Mouse (Mus musculus) hindbrain, embryonic 10.5 days (tissue): ENCODE results near the gene Rcvrn. TPM values are rescaled to one million over a fixed set of nuclear protein-coding genes. Genes with fewer than 3 reads are reported as not detected.
A peak's percentile ranks its signal among the peaks of the same experiment; 100 is the strongest.

Experiments used
- DNase-seq: peaks from one replicate; pipeline ENCODE4 v3.0.0-alpha.2; 2017; ENCODE audit warnings: low spot score
- H3K27ac ChIP-seq: fragments of 300-500 bp; sonication (generic); 2 replicates; pipeline ENCODE4 v1.5.1; 2016; ENCODE audit warnings: mild to moderate bottlenecking, moderate library complexity
- H3K27me3 ChIP-seq: fragments of 300-500 bp; sonication (generic); 2 replicates; pipeline ENCODE4 v1.6.1; 2016; ENCODE audit warnings: mild to moderate bottlenecking; ENCODE audit not compliant: poor library complexity, insufficient read depth, severe bottlenecking
- H3K36me3 ChIP-seq: fragments of 300-500 bp; sonication (generic); 2 replicates; pipeline ENCODE4 v1.6.1; 2016; ENCODE audit warnings: mild to moderate bottlenecking, moderate library complexity
- H3K4me1 ChIP-seq: fragments of 300-500 bp; sonication (generic); replicated peaks from 2 replicates; pipeline ENCODE4 v1.6.1; 2016; ENCODE audit warnings: mild to moderate bottlenecking
- H3K4me3 ChIP-seq: fragments of 300-500 bp; sonication (generic); 2 replicates; pipeline ENCODE4 v1.5.1; 2016; ENCODE audit warnings: mild to moderate bottlenecking, moderate library complexity
- H3K9me3 ChIP-seq: fragments of 300-500 bp; sonication (generic); 2 replicates; pipeline ENCODE4 v1.6.1; 2016; ENCODE audit warnings: mild to moderate bottlenecking, moderate library complexity
- WGBS: fragments of 180-500 bp; shearing (Covaris S2); methylation state at CpG from one replicate; pipeline ENCODE4 v1.1.7; 2016; 5-methylcytosine and 5-hydroxymethylcytosine counted together
- polyA plus RNA-seq: library from polyadenylated mRNA; unstranded; fragments of >200 nt; fragmentation: Nextera tagmentation; extraction: Ambion mirVana; gene quantifications from 2 replicates; pipeline ENCODE4 v1.2.1, GENCODE M21; 2016

The Rcvrn gene
- not detected in 2 replicates for polyA plus RNA-seq

- Histone ChIP-seq H3K4me3 (no peak within 1 kb of the TSS), H3K27me3 (0 out of 2 replicates have a peak, but pooled peaks cover 4% of the 10 kb centered on the region), H3K9me3 (no peaks in the 10 kb centered on the region), H3K4me1 (peaks cover 7% of the 10 kb centered on the region; the same call in 1 of the 2 replicates), H3K27ac (no peak within 1 kb of the TSS), H3K36me3 (no peaks in the 10 kb centered on the region)
- 70% methylated on average over 7 of the region's 7 CpGs for WGBS
- no peak for DNase-seq
These were observed at the start of gene Rcvrn for GRCm38 (mm10) chr11:67694703-67695376. Gene Rcvrn, plus strand, starts transcription at chr11:67695326.

- Histone ChIP-seq H3K4me3 (no peak overlapping the region), H3K4me1 (peaks cover 23% of the 10 kb centered on the region), H3K36me3 (no peaks in the 10 kb centered on the region), H3K9me3 (no peaks in the 10 kb centered on the region), H3K27ac (no peak overlapping the region), H3K27me3 (no peaks in the 10 kb centered on the region)
- peak; percentile 74 for DNase-seq
- WGBS, result 36% methylated on average over 5 of the region's 5 CpGs
These were observed 47.4 kb upstream of the Rcvrn start for GRCm38 (mm10) chr11:67647745-67648144.

DNA sequence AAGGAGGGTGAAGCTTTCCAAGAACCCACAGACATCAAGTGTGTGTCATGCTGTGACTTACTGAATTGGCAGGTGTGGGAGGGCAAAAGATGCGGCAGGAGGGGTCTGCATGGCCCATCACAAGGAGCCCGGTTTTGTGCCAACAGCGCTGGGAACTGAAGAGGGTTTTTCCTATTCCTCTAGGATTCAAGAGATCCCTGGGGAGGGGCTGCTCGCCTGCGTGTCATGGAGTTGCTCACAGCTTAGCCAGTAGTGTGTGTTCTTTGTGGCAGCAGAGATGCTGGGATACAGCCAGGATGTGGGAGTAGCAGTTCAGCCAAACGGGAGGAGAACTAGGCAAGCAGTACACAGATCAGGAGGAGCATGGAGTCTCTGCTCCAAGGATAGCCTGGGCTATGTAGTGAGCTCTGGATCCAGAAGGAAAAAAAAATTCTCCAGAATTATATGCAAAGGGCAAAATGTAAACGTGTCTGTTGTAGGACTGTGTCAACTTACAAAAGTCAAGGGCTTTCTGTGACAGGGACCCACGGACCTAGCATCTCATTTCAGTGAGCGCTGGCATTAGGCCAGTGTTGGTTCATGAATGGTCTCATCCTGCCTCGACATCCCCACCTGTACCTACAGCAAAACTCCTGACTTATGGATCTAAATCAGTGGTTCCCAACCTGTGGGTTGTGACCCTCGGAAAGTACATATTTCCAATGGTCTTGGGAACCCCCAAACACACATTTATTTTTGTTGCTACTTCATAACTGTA lies 46.3 kb upstream of the Rcvrn start:
- H3K4me1 ChIP-seq, result peaks cover 25% of the 10 kb centered on the region
- H3K27ac ChIP-seq, result no peak overlapping the region
- no peaks in the 10 kb centered on the region for H3K27me3 ChIP-seq
- H3K36me3 ChIP-seq, result no peaks in the 10 kb centered on the region
- DNase-seq, result no peak
- H3K4me3 ChIP-seq, result no peak overlapping the region
- no peaks in the 10 kb centered on the region for H3K9me3 ChIP-seq
- 79% methylated on average over 11 of the region's 11 CpGs for WGBS

- no peak overlapping the region for H3K4me3 ChIP-seq
- peaks cover 25% of the 10 kb centered on the region for H3K4me1 ChIP-seq
- no peak for DNase-seq
- H3K36me3 ChIP-seq, result no peaks in the 10 kb centered on the region
- H3K9me3 ChIP-seq, result no peaks in the 10 kb centered on the region
- no peaks in the 10 kb centered on the region for H3K27me3 ChIP-seq
- 45% methylated on average over 10 of the region's 10 CpGs for WGBS
- 0 out of 2 replicates have a peak overlapping the region, but pooled peaks have one; percentile 23 for H3K27ac ChIP-seq
These were observed 45.0 kb upstream of the Rcvrn start for GRCm38 (mm10) chr11:67649971-67650707.

- H3K36me3 ChIP-seq, result no peaks in the 10 kb centered on the region
- no peak overlapping the region for H3K4me3 ChIP-seq
- WGBS, result 81% methylated on average over 6 of the region's 6 CpGs
- no peaks in the 10 kb centered on the region for H3K27me3 ChIP-seq
- peaks cover 29% of the 10 kb centered on the region for H3K4me1 ChIP-seq
- H3K9me3 ChIP-seq, result no peaks in the 10 kb centered on the region
- no peak overlapping the region for H3K27ac ChIP-seq
- DNase-seq, result no peak
These were observed 43.4 kb upstream of the Rcvrn start for GRCm38 (mm10) chr11:67651731-67652130.

DNA sequence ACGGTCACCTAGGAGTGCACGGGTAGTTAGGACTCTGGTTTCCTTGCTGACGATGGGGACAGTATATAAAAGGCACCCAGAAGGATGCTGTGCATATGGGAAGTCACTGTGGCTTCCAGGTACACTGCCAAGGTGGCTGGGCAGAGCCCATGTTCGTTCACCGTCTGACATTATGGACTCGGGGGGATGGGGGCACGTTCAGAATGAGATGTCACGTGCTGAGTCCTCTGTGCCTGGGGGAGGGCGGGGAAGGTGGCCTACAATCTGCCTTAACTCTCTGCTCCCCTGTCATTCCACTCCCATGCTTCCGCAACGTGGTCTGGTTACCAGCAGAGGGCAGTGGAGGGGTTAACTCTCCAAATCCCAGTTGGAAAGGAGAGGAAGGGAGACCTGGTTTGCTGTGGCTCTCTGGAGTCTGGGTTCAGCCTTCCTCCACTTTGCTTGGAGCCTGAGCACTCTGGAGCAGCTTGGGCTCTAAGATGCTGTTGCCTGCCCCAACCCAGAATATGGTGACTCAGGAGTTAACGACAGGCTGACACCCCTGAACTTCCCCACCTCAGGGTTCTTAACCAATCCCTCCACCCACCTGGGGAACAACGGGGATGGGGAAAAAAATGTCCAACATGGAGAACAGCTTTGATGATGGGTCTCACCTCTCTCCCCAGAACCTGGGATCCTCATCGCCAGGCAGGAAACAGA lies 42.8 kb upstream of the Rcvrn start:
- Histone ChIP-seq H3K27me3 (no peaks in the 10 kb centered on the region), H3K4me1 (peaks cover 29% of the 10 kb centered on the region), H3K27ac (no peak overlapping the region), H3K36me3 (no peaks in the 10 kb centered on the region), H3K9me3 (no peaks in the 10 kb centered on the region), H3K4me3 (peak overlapping the region; percentile 7; the same call in 1 of the 2 replicates)
- 19% methylated on average over 14 of the region's 14 CpGs for WGBS
- peak; percentile 53 for DNase-seq

GRCm38 (mm10) chr11:67652893-67653255 lies 42.3 kb upstream of the Rcvrn start:
- DNase-seq, result peak; percentile 40
- peaks cover 29% of the 10 kb centered on the region for H3K4me1 ChIP-seq
- no peaks in the 10 kb centered on the region for H3K9me3 ChIP-seq
- no peaks in the 10 kb centered on the region for H3K36me3 ChIP-seq
- 31% methylated on average over 6 of the region's 6 CpGs for WGBS
- peak overlapping the region; percentile 29; the same call in 1 of the 2 replicates for H3K27ac ChIP-seq
- no peaks in the 10 kb centered on the region for H3K27me3 ChIP-seq
- peak overlapping the region; percentile 7; the same call in 1 of the 2 replicates for H3K4me3 ChIP-seq

- peak overlapping the region; percentile 29; the same call in 1 of the 2 replicates for H3K27ac ChIP-seq
- WGBS, result 89% methylated on average over 9 of the region's 9 CpGs
- H3K4me3 ChIP-seq, result no peak overlapping the region
- peaks cover 29% of the 10 kb centered on the region for H3K4me1 ChIP-seq
- no peaks in the 10 kb centered on the region for H3K27me3 ChIP-seq
- H3K36me3 ChIP-seq, result no peaks in the 10 kb centered on the region
- H3K9me3 ChIP-seq, result no peaks in the 10 kb centered on the region
- no peak for DNase-seq
These were observed 41.5 kb upstream of the Rcvrn start for GRCm38 (mm10) chr11:67653521-67654090.

DNA sequence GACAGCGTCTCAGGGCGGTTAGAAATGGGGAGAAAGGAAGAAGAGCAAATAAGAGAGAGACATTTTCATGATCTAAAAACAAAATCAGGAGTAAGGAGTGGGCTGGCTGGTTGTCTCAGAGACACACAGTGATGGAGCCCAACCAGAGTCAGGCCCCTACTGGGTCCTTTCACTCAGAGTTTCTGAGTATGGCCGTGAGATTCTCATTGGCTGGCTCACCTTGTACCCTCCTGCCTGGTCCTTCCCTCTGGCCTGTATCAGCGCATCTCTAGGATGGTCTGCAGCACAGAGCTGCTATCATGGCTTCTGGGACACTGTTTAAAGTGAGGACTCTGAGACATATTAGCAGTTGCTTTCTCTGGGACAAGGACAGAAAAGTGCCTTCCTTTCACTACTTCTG lies 40.6 kb upstream of the Rcvrn start:
- H3K36me3 ChIP-seq, result no peaks in the 10 kb centered on the region
- no peak overlapping the region for H3K27ac ChIP-seq
- H3K9me3 ChIP-seq, result no peaks in the 10 kb centered on the region
- no peak for DNase-seq
- peaks cover 29% of the 10 kb centered on the region for H3K4me1 ChIP-seq
- no peak overlapping the region for H3K4me3 ChIP-seq
- no peaks in the 10 kb centered on the region for H3K27me3 ChIP-seq
- 82% methylated on average over 4 of the region's 4 CpGs for WGBS

DNA sequence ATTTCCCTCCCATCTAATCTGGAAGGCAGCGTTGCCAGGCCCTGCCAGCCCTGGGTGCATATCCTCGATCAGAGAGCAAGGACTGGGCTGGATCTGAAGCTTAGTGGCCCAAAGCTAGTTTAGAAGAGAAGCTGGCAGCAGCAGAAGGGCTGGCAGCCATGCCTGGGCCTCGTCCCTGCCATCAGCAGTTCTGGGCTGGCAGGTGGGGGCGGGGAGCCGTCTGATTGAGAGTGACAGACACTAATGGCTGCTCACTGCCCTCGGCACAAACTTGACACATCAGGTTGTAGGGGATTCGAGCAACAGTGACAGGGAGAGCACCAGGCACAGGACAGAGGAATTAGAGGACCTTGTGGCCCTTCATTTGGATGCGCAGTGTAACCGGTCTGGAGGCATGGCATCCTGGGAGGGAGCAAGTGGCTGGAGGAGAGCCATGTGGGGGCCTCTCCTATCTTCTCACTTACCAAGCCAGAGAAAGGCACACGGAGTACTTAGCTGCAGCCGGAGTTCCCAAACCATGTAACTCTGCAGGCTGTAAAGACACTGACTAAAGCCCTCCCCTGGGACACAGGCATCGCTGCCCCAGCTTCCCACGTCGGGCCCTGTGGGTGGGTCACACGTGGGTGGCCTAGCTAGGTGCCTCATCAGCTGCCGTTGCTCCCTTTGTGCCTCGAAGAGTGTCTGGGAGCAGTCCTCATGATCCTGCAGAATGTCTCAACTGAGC lies 39.7 kb upstream of the Rcvrn start:
- Histone ChIP-seq H3K27ac (no peak overlapping the region), H3K4me3 (no peak overlapping the region), H3K27me3 (no peaks in the 10 kb centered on the region), H3K4me1 (peaks cover 21% of the 10 kb centered on the region), H3K9me3 (no peaks in the 10 kb centered on the region), H3K36me3 (no peaks in the 10 kb centered on the region)
- no peak for DNase-seq
- WGBS, result 74% methylated on average over 17 of the region's 17 CpGs

- Histone ChIP-seq H3K27ac (no peak overlapping the region), H3K4me1 (peaks cover 19% of the 10 kb centered on the region), H3K4me3 (no peak overlapping the region), H3K9me3 (no peaks in the 10 kb centered on the region), H3K36me3 (no peaks in the 10 kb centered on the region), H3K27me3 (no peaks in the 10 kb centered on the region)
- no peak for DNase-seq
- 79% methylated on average over 7 of the region's 7 CpGs for WGBS
These were observed 38.8 kb upstream of the Rcvrn start for GRCm38 (mm10) chr11:67656366-67656765.
